Mouse (Mus musculus) R1 (cell line): ENCODE measurements around the gene Lbp.

Experiments used
- DNase-seq: peaks from one replicate; pipeline ENCODE4 v3.0.0-alpha.2; 2018; ENCODE audit warnings: low read depth, low spot score

Gene Lbp

GRCm38 (mm10) chr2:158305948-158306695 lies at the start of gene Lbp:
Lbp (plus strand) TSS chr2:158306493.
- peak; percentile 23 for DNase-seq

DNA sequence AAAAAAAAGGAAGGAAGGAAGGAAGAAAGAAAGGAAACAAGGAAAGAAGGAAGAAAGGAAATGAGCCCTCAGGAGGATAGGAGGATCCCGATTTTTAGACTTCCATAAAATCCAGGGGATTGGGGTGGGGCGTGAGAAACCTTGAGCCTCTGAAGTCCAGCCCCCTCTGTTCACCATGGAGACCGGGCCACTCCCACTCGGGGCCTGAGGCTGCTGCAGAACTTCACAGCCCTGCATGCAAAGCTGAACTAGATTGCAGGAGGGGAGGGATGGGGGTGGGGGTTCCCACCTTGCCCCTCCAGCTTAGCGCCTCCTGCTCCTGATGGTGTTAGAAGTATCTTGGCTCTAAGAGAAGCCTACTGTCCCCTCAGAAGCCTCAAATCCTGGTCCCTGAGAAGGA lies 49.4 kb upstream of the Lbp start:
- DNase-seq: peak; percentile 65

- peak; percentile 26 for DNase-seq
These were observed 48.3 kb upstream of the Lbp start, which contains the start of gene Bpi for GRCm38 (mm10) chr2:158258005-158258418. Bpi (plus strand) TSS chr2:158258094.

GRCm38 (mm10) chr2:158258781-158259180 lies 47.5 kb upstream of the Lbp start:
- DNase-seq: peak; percentile 92

DNA sequence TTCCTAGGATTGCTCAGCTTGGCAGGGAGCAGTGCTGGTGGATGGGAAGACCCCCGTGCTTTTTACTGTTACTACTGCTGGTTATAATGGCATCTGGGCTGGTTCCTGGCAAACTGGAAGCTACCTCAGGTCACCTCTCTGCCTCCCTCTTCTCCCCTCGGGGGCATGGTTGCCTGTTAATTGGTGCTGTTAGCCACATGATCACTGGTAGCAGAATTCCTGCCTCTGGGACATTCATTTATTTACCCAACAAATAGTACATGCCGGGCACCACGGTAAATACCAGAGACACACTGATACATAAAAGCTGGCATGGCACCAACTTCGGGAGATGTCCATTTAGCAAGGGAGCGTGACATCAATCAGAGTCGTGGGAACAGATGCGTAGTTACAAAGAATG lies 46.8 kb upstream of the Lbp start:
- no peak for DNase-seq

DNA sequence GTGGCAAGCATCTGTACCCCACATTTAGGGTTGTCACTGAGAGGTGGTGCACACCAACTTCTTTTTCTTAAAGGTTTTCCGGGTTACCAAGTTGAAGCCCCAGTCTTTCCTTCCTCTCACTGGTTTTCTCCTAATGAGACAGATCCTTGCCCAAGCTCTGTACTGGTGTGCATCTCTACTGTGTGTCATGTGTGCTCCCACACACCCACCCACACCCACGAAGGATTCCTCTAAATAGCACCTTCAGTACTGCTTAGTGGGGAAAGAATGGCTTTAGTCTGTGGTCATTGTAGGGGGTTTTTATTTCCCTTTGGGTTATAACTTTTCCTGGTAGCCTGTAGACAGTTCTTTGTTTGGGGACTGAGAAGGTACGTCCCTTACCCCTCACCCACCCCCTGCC lies 41.4 kb upstream of the Lbp start:
- no peak for DNase-seq

- no peak for DNase-seq
These were observed 36.3 kb upstream of the Lbp start for GRCm38 (mm10) chr2:158270017-158270416.

DNA sequence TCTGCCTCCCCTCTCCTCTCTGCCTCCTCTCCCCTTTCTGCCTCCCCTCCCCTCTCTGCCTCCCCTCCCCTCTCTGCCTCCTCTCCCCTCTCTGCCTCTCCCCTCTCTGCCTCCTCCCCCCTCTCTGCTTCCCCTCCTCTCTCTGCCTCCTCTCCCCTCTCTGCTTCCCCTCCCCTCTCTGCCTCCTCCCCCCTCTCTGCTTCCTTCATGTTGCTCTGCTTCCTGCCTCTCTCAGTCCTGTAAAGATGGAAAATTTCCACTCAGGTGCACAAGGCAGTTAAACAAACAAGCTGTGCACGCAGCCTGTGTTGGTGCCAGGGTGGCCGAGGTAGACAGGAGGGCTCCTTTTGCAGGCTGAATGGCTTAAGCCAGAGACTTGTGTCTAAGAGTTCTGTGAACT lies 32.6 kb upstream of the Lbp start:
- no peak for DNase-seq

- no peak for DNase-seq
These were observed 30.9 kb upstream of the Lbp start for GRCm38 (mm10) chr2:158275349-158275748.

DNA sequence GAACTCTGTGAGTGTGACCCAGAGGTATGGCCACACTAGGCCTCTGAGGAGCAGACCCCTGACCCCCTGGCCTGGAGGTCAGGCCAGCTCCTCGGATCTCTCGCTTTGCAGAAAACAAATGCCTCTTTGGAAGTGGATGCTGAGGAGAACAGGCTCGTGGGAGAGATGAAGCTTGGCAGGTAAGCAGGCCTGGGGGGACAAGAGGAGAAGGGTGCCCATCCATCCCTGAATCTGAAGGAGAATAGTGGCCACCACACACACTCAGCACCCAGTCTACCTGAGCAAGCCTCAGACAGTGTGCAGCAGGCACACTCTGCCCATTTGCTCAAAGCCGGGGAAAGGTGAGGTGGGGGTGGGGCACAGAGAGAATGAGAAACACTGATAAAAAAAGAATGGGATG lies 30.5 kb upstream of the Lbp start:
- DNase-seq: no peak

DNA sequence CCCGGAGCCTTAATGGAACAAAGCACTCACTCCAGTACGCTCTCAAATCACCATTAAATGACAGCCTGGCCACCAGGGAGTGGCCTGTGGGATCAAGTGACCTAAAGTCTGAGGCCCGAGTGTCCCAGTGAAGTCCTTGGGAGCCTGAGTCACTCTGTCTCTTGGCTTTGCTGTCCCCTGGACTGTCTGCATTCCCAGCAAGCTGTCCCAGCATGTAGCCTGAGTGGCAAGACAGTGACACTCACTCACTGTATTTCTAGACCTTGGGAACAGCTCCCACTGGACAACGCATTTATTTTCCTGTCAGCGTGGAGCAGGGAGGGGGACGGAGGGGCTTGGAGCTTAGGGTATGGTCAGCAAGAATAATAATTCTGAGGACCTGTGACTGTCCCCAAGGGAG lies 29.8 kb upstream of the Lbp start:
- DNase-seq: no peak

- no peak for DNase-seq
These were observed 29.4 kb upstream of the Lbp start for GRCm38 (mm10) chr2:158276878-158277277.

- no peak for DNase-seq
These were observed 26.6 kb upstream of the Lbp start for GRCm38 (mm10) chr2:158279656-158280055.

DNA sequence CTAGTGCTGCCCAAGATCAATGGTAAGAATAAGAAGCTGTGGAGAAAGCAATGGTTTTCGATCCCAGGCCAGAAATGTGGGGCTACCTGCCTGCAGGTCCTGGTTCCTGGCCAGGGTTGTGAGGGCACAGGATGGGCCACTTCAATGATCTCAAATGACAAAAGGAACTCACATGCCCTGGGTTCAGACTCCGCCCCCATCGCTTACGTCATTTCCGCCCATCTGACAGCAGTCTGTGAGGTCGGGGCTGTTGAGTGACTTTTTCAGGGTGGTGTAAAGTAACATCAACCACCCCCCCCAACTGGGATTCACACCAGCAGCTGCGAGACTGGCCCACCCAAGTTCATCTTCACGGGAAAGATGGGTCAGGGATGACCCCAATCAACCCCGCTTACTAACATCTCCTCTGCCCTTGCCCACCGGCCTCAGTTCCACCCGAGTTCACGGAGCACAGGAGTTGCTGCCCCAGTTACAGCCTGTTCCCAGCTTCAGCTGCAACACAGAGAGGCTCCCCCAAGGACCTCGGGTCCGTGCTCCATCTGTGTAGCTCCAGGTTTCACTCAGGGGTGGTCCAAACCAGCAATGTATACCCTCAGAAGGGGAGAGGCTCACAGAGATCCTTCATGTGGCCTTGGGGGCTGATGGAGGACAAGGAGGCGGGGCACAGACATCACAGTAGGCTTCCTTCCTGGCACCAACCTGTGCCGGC lies 24.6 kb upstream of the Lbp start:
- peak; percentile 55 for DNase-seq

GRCm38 (mm10) chr2:158283136-158283535 lies 23.2 kb upstream of the Lbp start:
- no peak for DNase-seq

DNA sequence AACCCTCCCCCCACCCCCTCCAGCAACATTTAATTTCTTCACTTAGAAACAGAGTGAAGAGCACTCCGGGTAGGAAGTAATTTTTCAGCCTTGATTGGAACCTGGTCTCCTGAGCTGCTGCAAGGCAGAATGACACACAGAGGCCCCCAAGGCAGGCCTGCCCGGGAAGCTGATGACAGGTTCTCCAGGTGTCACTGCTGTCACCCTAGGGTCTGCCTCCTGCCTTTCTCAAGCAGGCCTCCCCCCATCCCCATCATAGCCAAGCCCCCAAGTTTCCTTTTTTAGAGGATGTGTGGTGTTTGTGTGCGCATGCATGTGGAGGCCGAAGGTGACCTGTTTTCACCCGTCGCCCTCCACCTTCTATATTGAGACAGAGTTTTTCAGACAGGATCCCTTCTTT lies 22.5 kb upstream of the Lbp start:
- no peak for DNase-seq

GRCm38 (mm10) chr2:158284571-158284970 lies 21.7 kb upstream of the Lbp start:
- DNase-seq: peak; percentile 86

DNA sequence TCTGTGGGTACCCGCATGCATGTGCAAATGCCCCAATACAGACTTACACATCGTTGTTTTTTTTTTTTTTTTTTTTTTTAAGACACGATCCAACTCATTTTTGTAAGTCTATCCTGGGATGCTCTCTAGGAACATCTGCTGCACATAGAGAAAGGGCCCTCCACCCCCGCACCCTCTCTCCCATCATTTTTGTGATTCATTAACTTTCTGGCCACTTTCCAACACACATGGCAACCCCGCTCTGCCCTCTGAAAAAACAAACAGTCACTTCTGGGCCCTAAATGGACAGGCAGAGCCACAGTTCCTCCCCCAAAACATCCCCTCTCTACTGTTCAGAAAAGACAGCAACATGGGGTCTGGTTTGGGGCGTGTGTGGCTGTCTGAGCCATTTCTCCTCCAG lies 20.6 kb upstream of the Lbp start:
- DNase-seq: no peak

- peak; percentile 80 for DNase-seq
These were observed 10.6 kb upstream of the Lbp start for GRCm38 (mm10) chr2:158295700-158296099.

- no peak for DNase-seq
These were observed 7.1 kb upstream of the Lbp start for GRCm38 (mm10) chr2:158299203-158299602.

DNA sequence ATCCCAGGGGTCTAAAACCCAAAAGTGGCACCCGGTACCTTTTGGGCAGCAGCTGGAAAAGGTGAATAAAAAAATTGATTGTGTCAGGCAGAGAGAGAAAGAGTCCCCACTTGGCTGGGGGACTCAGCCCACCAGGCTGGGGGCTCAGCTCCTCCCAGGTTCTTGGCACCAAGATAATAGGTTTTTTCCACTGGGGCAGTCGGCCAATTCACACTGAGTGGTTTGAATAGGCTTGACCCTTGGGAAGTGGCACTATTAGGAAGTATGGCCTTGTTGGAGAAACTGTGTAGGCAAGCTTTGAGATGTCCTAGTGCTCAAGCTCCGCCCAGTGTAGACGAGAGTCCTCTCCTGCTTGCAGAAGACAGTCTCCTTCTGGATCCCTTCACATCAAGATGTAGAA lies 6.6 kb upstream of the Lbp start:
- DNase-seq: no peak

DNA sequence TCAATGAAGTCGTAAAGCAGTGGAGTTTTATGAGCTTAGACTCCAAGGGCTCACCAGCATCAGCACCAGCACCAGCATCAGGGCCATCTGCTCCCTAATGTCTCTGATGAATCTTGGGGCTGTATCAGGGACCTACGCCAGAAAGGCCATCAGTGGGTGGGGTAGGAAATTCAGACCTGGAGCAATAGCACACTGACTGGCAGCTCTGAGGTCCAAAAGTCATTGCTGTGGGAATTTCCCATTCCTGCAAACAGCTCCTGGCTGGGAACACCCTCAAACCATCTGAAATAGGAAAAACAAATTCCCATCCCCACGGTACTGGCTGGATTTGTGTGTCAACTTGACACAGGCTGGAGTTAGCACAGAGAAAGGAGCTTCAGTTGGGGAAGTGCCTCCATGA lies 3.5 kb upstream of the Lbp start:
- DNase-seq: no peak

- DNase-seq: no peak
These were observed 380 bp downstream of the Lbp start for GRCm38 (mm10) chr2:158306696-158307049.
